Mouse (Mus musculus) liver, adult 2 months (tissue): ENCODE results near the gene Catsperz. TPM values are rescaled to one million over a fixed set of nuclear protein-coding genes. Genes with fewer than 3 reads are reported as not detected.

ENCODE experiments used
- DNase-seq: peaks from one replicate; pipeline ENCODE4 v3.0.0-alpha.2; 2011; ENCODE audit warnings: low read depth, low spot score; ENCODE audit errors: extremely low read depth
- H3K27ac ChIP-seq: fragments of 200-500 bp; replicated peaks from 2 replicates; pipeline ENCODE4 v1.5.1; 2012; ENCODE audit warnings: low read depth, mild to moderate bottlenecking, control low read depth, inconsistent platforms, low read length; ENCODE audit not compliant: insufficient read depth
- H3K27me3 ChIP-seq: fragments of 200-500 bp; 2 replicates; pipeline ENCODE4 v1.6.1; 2012; ENCODE audit warnings: mild to moderate bottlenecking, moderate library complexity, low read length, inconsistent platforms; ENCODE audit not compliant: control insufficient read depth, insufficient read depth
- H3K36me3 ChIP-seq: fragments of 200-500 bp; 2 replicates; pipeline ENCODE4 v1.6.1; 2012; ENCODE audit warnings: low read length, inconsistent platforms; ENCODE audit not compliant: control insufficient read depth, insufficient read depth
- H3K4me1 ChIP-seq: fragments of 200-500 bp; 2 replicates; pipeline ENCODE4 v1.6.1; 2011; ENCODE audit warnings: low read length; ENCODE audit not compliant: control insufficient read depth, insufficient read depth
- H3K4me3 ChIP-seq: fragments of 200-500 bp; 2 replicates; pipeline ENCODE4 v1.5.1; 2011; ENCODE audit warnings: low read depth, mild to moderate bottlenecking, control low read depth, low read length, moderate library complexity; ENCODE audit not compliant: insufficient read depth
- H3K79me2 ChIP-seq: fragments of 200-500 bp; 2 replicates; pipeline ENCODE4 v1.6.1; 2012; ENCODE audit warnings: inconsistent platforms, mild to moderate bottlenecking, low read length, moderate library complexity; ENCODE audit not compliant: control insufficient read depth, insufficient read depth
- H3K9ac ChIP-seq: fragments of 200-500 bp; 2 replicates; pipeline ENCODE4 v1.6.1; 2012; ENCODE audit warnings: low read depth, mild to moderate bottlenecking, control low read depth, inconsistent platforms, low read length
- CTCF ChIP-seq: fragments of 200-500 bp; IDR thresholded peaks from 2 replicates; pipeline ENCODE4 v1.5.1; 2011; ENCODE audit warnings: low read depth, low read length, control low read depth
- POLR2A ChIP-seq: fragments of 200-500 bp; IDR thresholded peaks from 2 replicates; pipeline ENCODE4 v1.6.1; 2011; ENCODE audit warnings: low read length, control low read depth; ENCODE audit not compliant: insufficient read depth; ENCODE audit errors: extremely low read depth
- WGBS: fragments of 180-500 bp; shearing (Covaris S2); methylation state at CpG from one replicate; pipeline ENCODE4 v1.1.7; 2018; 5-methylcytosine and 5-hydroxymethylcytosine counted together
- polyA plus RNA-seq: library from polyadenylated mRNA; depleted of rRNA; stranded (reverse); fragments of >200 nt; gene quantifications from 2 replicates; pipeline ENCODE4 v1.2.3, GENCODE M21; 2012
- total RNA-seq: library from RNA; depleted of rRNA; stranded (reverse); fragments of >200 nt; gene quantifications from 2 replicates; pipeline ENCODE4 v1.2.3, GENCODE M21; 2014

The Catsperz gene
- total and polyA plus RNA-seq, 2 experiments: not detected

- no peak overlapping the region for H3K4me3 ChIP-seq
- no peaks in the 10 kb centered on the region for H3K79me2 ChIP-seq
- peaks cover 2% of the 10 kb centered on the region for H3K4me1 ChIP-seq
- H3K27ac ChIP-seq: no peak overlapping the region
- TF ChIP-seq POLR2A: no peak
- no peak for TF ChIP-seq CTCF
- H3K36me3 ChIP-seq: no peaks in the 10 kb centered on the region
- 16% methylated on average over 1 of the region's 1 CpGs for WGBS
- DNase-seq: peak; percentile 85
- H3K27me3 ChIP-seq: peaks cover 10% of the 10 kb centered on the region
- H3K9ac ChIP-seq: no peak overlapping the region
Observed at GRCm38 (mm10) chr19:6932018-6932417, 6.8 kb upstream of the Catsperz start.

GRCm38 (mm10) chr19:6931002-6931401, 5.8 kb upstream of the Catsperz start:
- H3K4me3 ChIP-seq: no peak overlapping the region
- no peaks in the 10 kb centered on the region for H3K36me3 ChIP-seq
- WGBS: 25% methylated on average over 2 of the region's 2 CpGs
- no peak for TF ChIP-seq CTCF
- TF ChIP-seq POLR2A: no peak
- H3K4me1 ChIP-seq: peaks cover 2% of the 10 kb centered on the region
- H3K79me2 ChIP-seq: no peaks in the 10 kb centered on the region
- H3K27me3 ChIP-seq: peaks cover 10% of the 10 kb centered on the region
- H3K9ac ChIP-seq: no peak overlapping the region
- no peak for DNase-seq
- no peak overlapping the region for H3K27ac ChIP-seq

DNA sequence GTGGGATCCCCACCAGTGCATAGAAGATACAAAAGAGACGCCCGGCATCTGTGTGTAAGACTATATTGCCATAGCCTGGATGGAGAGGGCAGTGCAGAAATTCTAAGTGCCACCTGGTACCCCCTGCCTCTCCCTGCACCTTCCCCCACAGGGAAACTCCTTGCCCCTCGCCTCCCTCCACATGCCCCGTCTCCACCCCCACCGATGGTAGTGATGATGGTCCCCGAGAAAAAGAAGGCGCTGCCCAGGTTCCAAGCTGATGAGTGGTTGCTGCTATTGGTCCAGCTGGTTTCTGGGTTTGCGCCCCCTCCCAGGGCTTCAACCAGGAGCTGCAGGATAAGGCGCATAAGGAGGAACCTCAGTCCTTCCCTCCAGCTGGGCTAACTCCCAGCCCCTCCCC, 2.9 kb upstream of the Catsperz start:
- H3K27me3 ChIP-seq: no peaks in the 10 kb centered on the region
- H3K79me2 ChIP-seq: no peaks in the 10 kb centered on the region
- no peak for TF ChIP-seq POLR2A
- TF ChIP-seq CTCF: no peak
- no peaks in the 10 kb centered on the region for H3K36me3 ChIP-seq
- no peak for DNase-seq
- WGBS: 56% methylated on average over 9 of the region's 9 CpGs
- no peak overlapping the region for H3K9ac ChIP-seq
- H3K27ac ChIP-seq: no peak overlapping the region
- peaks cover 9% of the 10 kb centered on the region for H3K4me1 ChIP-seq
- H3K4me3 ChIP-seq: no peak overlapping the region

DNA sequence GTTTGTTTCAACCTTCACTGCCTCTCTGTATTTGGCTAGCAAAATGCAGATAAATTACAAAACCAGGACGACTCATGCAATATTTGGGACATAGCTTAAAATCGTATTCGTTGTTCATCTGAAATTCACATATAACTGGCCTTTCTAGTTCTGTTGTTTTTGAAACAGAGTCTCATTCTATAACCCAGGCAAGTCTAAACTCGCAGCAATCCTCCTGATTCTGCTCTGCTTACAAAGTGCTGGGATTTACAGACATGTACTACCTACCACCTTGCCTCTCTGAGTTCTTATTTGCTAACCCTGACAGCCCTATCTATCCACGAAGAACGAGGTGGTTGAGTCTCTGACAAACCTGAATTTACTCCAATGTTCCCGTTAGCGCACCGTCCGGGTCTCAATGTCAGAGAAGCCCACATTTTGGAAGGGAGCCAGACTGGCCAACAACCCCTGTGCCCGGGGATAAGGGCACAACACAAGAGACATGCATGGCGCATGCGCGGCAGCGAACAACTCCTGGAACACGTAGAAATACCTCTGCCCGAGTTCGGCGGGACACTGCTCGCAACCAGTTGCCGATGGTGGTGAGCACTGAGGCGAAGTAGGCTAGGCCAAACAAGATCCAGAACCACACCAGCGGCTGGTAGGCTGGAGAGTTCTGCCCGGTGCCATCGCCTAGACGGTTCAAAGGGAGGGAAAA, 1.5 kb upstream of the Catsperz start:
- Histone ChIP-seq H3K4me3 (no peak overlapping the region), H3K4me1 (peaks cover 11% of the 10 kb centered on the region; the same call in 1 of the 2 replicates), H3K79me2 (no peaks in the 10 kb centered on the region), H3K9ac (no peak overlapping the region), H3K27ac (no peak overlapping the region), H3K27me3 (no peaks in the 10 kb centered on the region), H3K36me3 (no peaks in the 10 kb centered on the region)
- TF ChIP-seq POLR2A: no peak
- no peak for TF ChIP-seq CTCF
- peak; percentile 63 for DNase-seq
- 37% methylated on average over 26 of the region's 26 CpGs for WGBS

GRCm38 (mm10) chr19:6925611-6926329, 590 bp upstream of the Catsperz start:
- DNase-seq: peak; percentile 48
- Histone ChIP-seq H3K27ac (no peak overlapping the region), H3K36me3 (no peaks in the 10 kb centered on the region), H3K27me3 (no peaks in the 10 kb centered on the region), H3K79me2 (no peaks in the 10 kb centered on the region; the same call in 1 of the 2 replicates), H3K9ac (no peak overlapping the region), H3K4me1 (peaks cover 11% of the 10 kb centered on the region; the same call in 1 of the 2 replicates), H3K4me3 (no peak overlapping the region)
- TF ChIP-seq POLR2A: no peak
- TF ChIP-seq CTCF: no peak
- 25% methylated on average over 38 of the region's 40 CpGs for WGBS
